Mouse (Mus musculus): ENCODE results near the gene Ltbp2.

Gene Ltbp2

GRCm38 (mm10) chr12:84762532-84762931 lies 113.8 kb downstream of the Ltbp2 start:
- DNase-seq (ENCODE audit: low read depth, low spot score) = no peak

- no peak for DNase-seq (ENCODE audit: low read depth, low spot score)
Measured at GRCm38 (mm10) chr12:84759063-84759462, 117.3 kb downstream of the Ltbp2 start.

DNA sequence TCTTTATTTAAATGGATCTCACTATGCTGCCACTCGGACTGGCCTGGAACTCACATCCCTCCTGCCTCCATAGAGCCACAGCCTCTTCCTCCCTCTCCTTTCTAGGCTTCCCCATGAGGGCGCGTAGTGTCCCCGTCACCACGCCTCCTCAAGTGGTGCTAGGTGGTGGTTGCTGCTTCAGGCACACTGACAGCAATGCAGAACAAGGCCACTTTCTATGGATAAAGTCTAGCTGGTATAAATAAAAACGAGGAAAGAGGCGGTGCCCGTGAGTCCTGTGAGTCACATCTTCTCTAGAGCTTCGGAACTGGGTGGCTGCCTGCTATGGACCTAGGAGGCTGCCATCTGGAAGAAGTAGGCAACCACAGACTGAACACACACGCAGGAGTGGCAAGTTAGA lies 120.3 kb downstream of the Ltbp2 start:
- DNase-seq (ENCODE audit: low read depth, low spot score) = no peak

DNA sequence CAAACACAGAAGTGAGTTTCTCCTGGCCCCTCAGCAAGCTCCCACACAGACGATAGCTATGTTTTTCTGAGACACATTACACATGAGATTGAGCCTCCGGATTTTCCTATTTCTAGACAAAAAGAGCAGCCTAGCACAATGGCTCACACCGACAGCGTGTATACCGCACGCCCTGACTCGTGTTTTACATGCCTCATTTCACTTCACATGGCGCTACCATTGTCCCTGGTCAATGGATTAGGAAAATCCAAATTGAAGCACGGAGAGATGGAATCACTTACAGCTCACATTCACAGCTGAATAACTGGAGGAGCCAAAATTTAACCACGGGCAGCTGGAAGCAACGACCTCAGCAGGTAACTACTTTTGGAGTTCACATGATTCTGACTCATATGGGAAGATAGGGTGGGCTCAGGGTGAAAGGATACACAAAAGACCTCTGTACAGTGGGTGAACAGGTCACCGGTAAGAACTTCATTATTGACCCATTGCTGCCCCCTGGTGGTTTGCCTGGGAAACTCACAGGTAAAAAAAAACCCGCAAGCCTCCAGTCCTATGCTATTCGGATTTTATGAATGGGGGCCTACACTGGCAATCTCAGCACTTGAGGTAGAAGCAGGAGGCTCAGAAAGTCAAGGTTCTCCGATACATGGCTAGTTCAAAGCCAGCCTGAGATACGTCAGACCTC lies 121.2 kb downstream of the Ltbp2 start:
- DNase-seq (ENCODE audit: low read depth, low spot score) = peak; percentile 34

DNA sequence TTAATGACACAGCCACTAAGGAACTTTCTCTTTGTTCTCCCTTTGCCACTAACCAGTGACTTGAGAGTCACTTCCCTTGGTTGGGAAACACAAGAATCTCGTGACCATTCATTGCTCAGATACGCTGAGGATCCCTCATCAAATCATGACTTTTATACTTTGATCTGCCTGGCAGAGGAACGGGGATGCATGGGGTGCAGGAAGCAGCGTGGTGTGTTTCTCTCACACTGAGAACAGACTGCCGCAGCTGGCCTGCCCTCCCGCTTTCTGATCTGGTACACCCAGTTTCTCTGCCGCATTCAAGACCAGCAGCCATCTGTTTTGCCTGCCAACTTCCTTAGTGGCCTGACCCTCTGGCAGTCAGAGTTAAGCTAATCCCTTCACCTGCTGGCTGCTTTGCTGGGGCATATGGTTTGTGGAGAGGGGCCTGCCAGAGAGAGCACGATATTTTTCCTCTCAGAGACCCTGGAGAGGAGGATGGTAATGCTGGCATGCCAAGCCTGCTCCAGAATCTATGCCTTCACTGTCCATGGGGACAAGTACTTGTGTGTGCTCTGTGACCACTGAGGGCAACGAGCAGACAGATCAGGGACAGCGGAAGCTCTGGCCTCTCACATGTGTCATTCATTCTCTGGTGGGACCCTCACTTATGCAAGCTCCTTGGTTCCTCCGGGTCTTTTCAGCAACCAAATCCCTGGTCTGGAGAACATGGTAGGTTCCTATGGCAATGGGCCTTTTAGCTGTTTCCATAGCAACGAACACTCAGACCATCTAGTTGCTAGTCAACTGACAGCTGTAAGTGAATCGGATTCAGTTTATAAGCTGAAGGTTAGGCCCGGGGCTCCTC lies 124.0 kb downstream of the Ltbp2 start:
- no peak for DNase-seq (ENCODE audit: low read depth, low spot score)

DNA sequence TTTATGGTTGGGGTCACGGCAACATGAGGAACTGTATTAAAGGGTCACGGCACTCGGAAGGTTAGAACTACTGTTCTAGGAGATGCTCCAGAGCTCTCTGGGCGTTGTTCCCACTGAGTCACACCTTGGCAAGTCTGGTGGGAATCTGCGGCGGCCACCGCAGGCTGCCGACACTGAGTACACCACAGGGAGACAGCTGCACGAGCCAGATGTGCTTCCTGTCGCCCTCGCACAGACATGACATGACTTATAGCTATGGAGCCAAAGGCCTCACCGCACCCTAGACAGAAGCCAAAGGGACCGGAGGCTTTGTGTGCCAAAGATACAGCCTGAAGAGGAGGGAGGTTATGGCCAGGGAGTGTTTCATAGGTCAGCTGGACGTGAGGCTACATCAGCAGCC lies 125.7 kb downstream of the Ltbp2 start:
- no peak for DNase-seq (ENCODE audit: low read depth, low spot score)

GRCm38 (mm10) chr12:84748134-84748533 lies 128.2 kb downstream of the Ltbp2 start:
- no peak for DNase-seq (ENCODE audit: low read depth, low spot score)

- no peak for DNase-seq (ENCODE audit: low read depth, low spot score)
Measured at GRCm38 (mm10) chr12:84745700-84746099, 130.6 kb downstream of the Ltbp2 start.

GRCm38 (mm10) chr12:84743496-84743895 lies 132.8 kb downstream of the Ltbp2 start:
- no peak for DNase-seq (ENCODE audit: low read depth, low spot score)

- no peak for DNase-seq (ENCODE audit: low read depth, low spot score)
Measured at GRCm38 (mm10) chr12:84733366-84733765, 143.0 kb downstream of the Ltbp2 start.

Measured in embryo, embryonic 11.5 days (tissue).